Mouse (Mus musculus) midbrain, embryonic 15.5 days (tissue): Measurements from ENCODE around the gene 4930432M17Rik. TPM values are rescaled to one million over a fixed set of nuclear protein-coding genes. Genes with fewer than 3 reads are reported as not detected.
A peak's percentile ranks its signal among the peaks of the same experiment; 100 is the strongest.

Experiments
- ATAC-seq: fragments of 200-750 bp; cut with Nextera tagmentation; replicated peaks from 2 replicates; pipeline ENCODE4 v1.8.0; 2017; ENCODE audit warnings: moderate TSS enrichment
- H3K27ac ChIP-seq: fragments of 300-500 bp; sonication (generic); 2 replicates; pipeline ENCODE4 v1.5.1; 2015; ENCODE audit warnings: mild to moderate bottlenecking, inconsistent platforms
- H3K27me3 ChIP-seq: fragments of 300-500 bp; sonication (generic); replicated peaks from 2 replicates; pipeline ENCODE4 v1.6.1; 2015; ENCODE audit warnings: inconsistent platforms
- H3K36me3 ChIP-seq: fragments of 300-500 bp; sonication (generic); replicated peaks from 2 replicates; pipeline ENCODE4 v1.6.1; 2015; ENCODE audit warnings: inconsistent platforms
- H3K4me1 ChIP-seq: fragments of 300-500 bp; sonication (generic); 2 replicates; pipeline ENCODE4 v1.6.1; 2015; ENCODE audit warnings: inconsistent platforms
- H3K4me2 ChIP-seq: fragments of 300-500 bp; sonication (generic); 2 replicates; pipeline ENCODE4 v1.6.1; 2015; ENCODE audit warnings: inconsistent platforms, mild to moderate bottlenecking, moderate library complexity
- H3K4me3 ChIP-seq: fragments of 300-500 bp; sonication (generic); 2 replicates; pipeline ENCODE4 v1.5.1; 2015; ENCODE audit warnings: mild to moderate bottlenecking, inconsistent platforms
- H3K9ac ChIP-seq: fragments of 300-500 bp; sonication (generic); 2 replicates; pipeline ENCODE4 v1.6.1; 2015; ENCODE audit warnings: mild to moderate bottlenecking, inconsistent platforms
- H3K9me3 ChIP-seq: fragments of 300-500 bp; sonication (generic); 2 replicates; pipeline ENCODE4 v1.6.1; 2016; ENCODE audit warnings: inconsistent platforms
- WGBS: fragments of 180-500 bp; shearing (Covaris S2); methylation state at CpG from one replicate; pipeline ENCODE4 v1.1.7; 2015; ENCODE audit warnings: mixed read lengths; 5-methylcytosine and 5-hydroxymethylcytosine counted together
- polyA plus RNA-seq: library from polyadenylated mRNA; unstranded; fragments of >200 nt; fragmentation: Nextera tagmentation; extraction: Ambion mirVana; gene quantifications from 2 replicates; pipeline ENCODE4 v1.2.1, GENCODE M21; 2015

The 4930432M17Rik gene
- polyA plus RNA-seq, 1 experiment from 2014 or later: not detected

- ATAC-seq: peak; percentile 41
- no peaks in the 10 kb centered on the region for H3K36me3 ChIP-seq
- H3K9ac ChIP-seq: no peak overlapping the region
- WGBS: 55% methylated on average over 4 of the region's 4 CpGs
- H3K9me3 ChIP-seq: no peaks in the 10 kb centered on the region
- peak overlapping the region; percentile 89 for H3K27ac ChIP-seq
- peak overlapping the region; percentile 43 for H3K4me2 ChIP-seq
- H3K4me1 ChIP-seq: peaks cover 28% of the 10 kb centered on the region
- H3K27me3 ChIP-seq: no peaks in the 10 kb centered on the region
- no peak overlapping the region for H3K4me3 ChIP-seq
Measured at GRCm38 (mm10) chr3:121699849-121700248, 29.3 kb downstream of the 4930432M17Rik start.

GRCm38 (mm10) chr3:121700364-121700952 lies 29.9 kb downstream of the 4930432M17Rik start:
- Histone ChIP-seq H3K27me3 (no peaks in the 10 kb centered on the region), H3K9me3 (no peaks in the 10 kb centered on the region), H3K4me3 (peak overlapping the region; percentile 18), H3K4me2 (peak overlapping the region; percentile 43), H3K36me3 (no peaks in the 10 kb centered on the region), H3K4me1 (peaks cover 28% of the 10 kb centered on the region), H3K27ac (peak overlapping the region; percentile 89), H3K9ac (no peak overlapping the region)
- 4% methylated on average over 8 of the region's 8 CpGs for WGBS
- peak; percentile 96 for ATAC-seq

- no peak overlapping the region for H3K4me2 ChIP-seq
- no peak for ATAC-seq
Measured at GRCm38 (mm10) chr3:121703155-121703879, 32.8 kb downstream of the 4930432M17Rik start.

GRCm38 (mm10) chr3:121703880-121704243 lies 33.3 kb downstream of the 4930432M17Rik start:
- no peak overlapping the region for H3K9ac ChIP-seq
- H3K9me3 ChIP-seq: no peaks in the 10 kb centered on the region
- H3K36me3 ChIP-seq: no peaks in the 10 kb centered on the region
- 59% methylated on average over 3 of the region's 3 CpGs for WGBS
- H3K4me2 ChIP-seq: no peak overlapping the region
- no peak for ATAC-seq
- H3K27me3 ChIP-seq: no peaks in the 10 kb centered on the region
- H3K4me3 ChIP-seq: no peak overlapping the region
- peaks cover 32% of the 10 kb centered on the region for H3K4me1 ChIP-seq
- no peak overlapping the region for H3K27ac ChIP-seq

More at GRCm38 (mm10) chr3:121703155-121703879, 32.8 kb downstream of the 4930432M17Rik start:
- no peak overlapping the region for H3K4me3 ChIP-seq
- H3K4me1 ChIP-seq: peaks cover 32% of the 10 kb centered on the region
- H3K27ac ChIP-seq: no peak overlapping the region
- 85% methylated on average over 7 of the region's 7 CpGs for WGBS
- no peaks in the 10 kb centered on the region for H3K27me3 ChIP-seq
- no peak overlapping the region for H3K9ac ChIP-seq
- no peaks in the 10 kb centered on the region for H3K36me3 ChIP-seq
- no peaks in the 10 kb centered on the region for H3K9me3 ChIP-seq

GRCm38 (mm10) chr3:121706087-121706486 lies 35.5 kb downstream of the 4930432M17Rik start:
- Histone ChIP-seq H3K27me3 (no peaks in the 10 kb centered on the region), H3K9ac (no peak overlapping the region), H3K27ac (peak overlapping the region; percentile 57; the same call in 1 of the 2 replicates), H3K4me3 (no peak overlapping the region), H3K4me1 (peaks cover 14% of the 10 kb centered on the region), H3K4me2 (no peak overlapping the region), H3K9me3 (no peaks in the 10 kb centered on the region), H3K36me3 (no peaks in the 10 kb centered on the region)
- WGBS: 54% methylated on average over 5 of the region's 5 CpGs
- no peak for ATAC-seq

DNA sequence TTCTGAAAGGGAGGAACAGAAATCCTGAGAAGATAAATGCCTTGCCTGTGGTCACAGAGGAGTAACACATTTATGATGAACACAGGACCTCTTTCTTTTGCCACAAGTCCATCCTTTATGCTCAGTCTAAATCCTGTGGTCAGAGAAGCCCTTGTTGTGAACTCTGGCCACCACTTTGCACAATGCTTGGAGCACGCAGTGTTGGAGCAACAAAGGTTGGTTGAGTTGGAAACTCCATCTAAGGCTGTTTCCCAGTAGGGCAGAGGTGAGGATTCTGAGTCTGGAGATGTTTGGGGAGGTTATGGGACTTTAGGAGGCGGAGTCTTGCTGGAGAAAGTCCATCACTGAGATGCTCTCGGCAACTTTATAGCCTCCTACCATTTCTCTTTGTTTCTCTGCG lies 36.5 kb downstream of the 4930432M17Rik start:
- Histone ChIP-seq H3K9me3 (no peaks in the 10 kb centered on the region), H3K4me1 (peaks cover 4% of the 10 kb centered on the region)
- 88% methylated on average over 4 of the region's 4 CpGs for WGBS

GRCm38 (mm10) chr3:121710894-121711531 lies 40.5 kb downstream of the 4930432M17Rik start:
- H3K4me2 ChIP-seq: no peak overlapping the region
- H3K27ac ChIP-seq: no peak overlapping the region
- H3K36me3 ChIP-seq: no peaks in the 10 kb centered on the region
- ATAC-seq: no peak
- peaks cover 4% of the 10 kb centered on the region; the same call in 1 of the 2 replicates for H3K4me1 ChIP-seq
- 85% methylated on average over 7 of the region's 7 CpGs for WGBS
- H3K9me3 ChIP-seq: no peaks in the 10 kb centered on the region
- no peak overlapping the region for H3K9ac ChIP-seq
- no peak overlapping the region for H3K4me3 ChIP-seq
- H3K27me3 ChIP-seq: no peaks in the 10 kb centered on the region

More for the DNA sequence above, 36.5 kb downstream of the 4930432M17Rik start:
- no peak for ATAC-seq
- H3K4me2 ChIP-seq: no peak overlapping the region
- H3K36me3 ChIP-seq: no peaks in the 10 kb centered on the region
- H3K27me3 ChIP-seq: no peaks in the 10 kb centered on the region
- H3K9ac ChIP-seq: no peak overlapping the region
- H3K27ac ChIP-seq: no peak overlapping the region
- H3K4me3 ChIP-seq: no peak overlapping the region

DNA sequence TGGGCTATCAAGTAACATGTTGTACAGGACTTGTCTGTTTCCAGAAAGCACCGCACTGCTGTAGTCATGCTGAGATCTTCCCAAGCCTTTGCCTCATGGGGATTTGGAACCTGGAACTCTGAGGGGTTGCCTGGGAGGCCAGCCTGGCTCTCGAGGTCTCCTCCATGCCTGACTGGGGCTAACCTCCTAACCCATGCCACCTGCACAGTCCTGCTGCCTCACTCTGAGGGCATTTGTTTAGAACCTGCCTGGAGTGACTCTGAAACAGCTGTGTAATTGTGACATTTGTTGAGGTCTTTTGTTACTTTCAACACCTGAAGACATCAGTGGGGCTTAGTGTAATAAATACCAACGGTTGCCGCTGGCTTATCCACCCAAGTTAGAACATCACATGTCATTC lies 41.7 kb downstream of the 4930432M17Rik start:
- Histone ChIP-seq H3K27me3 (no peaks in the 10 kb centered on the region), H3K9ac (no peak overlapping the region), H3K4me2 (no peak overlapping the region), H3K4me3 (no peak overlapping the region), H3K36me3 (no peaks in the 10 kb centered on the region), H3K4me1 (no peaks in the 10 kb centered on the region), H3K27ac (no peak overlapping the region), H3K9me3 (no peaks in the 10 kb centered on the region)
- ATAC-seq: no peak
- 80% methylated on average over 4 of the region's 4 CpGs for WGBS

DNA sequence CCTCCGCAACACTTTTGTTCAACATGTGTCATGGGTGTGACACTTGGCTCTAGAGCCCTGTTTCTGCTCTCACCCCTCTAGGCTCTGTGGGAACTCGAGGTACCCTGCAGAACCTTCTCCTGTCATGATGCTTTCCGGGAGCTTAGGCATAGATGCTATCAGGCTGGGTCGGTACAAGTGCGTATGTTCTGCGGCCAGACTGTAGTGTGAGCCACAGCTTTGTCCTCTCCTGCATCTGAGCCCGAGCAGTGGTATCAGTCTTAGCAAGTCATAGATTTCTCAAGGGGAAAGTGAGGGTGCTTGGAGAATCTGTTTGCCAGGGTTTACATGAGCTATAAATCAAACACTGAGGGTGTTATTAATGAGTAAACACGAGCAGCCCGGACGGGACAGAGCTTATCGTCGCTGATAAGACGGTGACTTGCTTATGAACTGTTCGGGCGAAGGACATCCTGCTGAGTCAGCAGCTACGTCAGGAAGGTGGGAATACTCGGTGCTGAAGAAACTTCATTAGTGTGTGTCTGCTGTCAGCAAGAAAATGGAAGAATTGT lies 42.7 kb downstream of the 4930432M17Rik start:
- Histone ChIP-seq H3K9me3 (no peaks in the 10 kb centered on the region), H3K9ac (no peak overlapping the region), H3K4me2 (no peak overlapping the region), H3K27me3 (no peaks in the 10 kb centered on the region), H3K36me3 (no peaks in the 10 kb centered on the region), H3K27ac (no peak overlapping the region), H3K4me1 (no peaks in the 10 kb centered on the region), H3K4me3 (no peak overlapping the region)
- WGBS: 77% methylated on average over 17 of the region's 17 CpGs
- no peak for ATAC-seq

- no peaks in the 10 kb centered on the region for H3K9me3 ChIP-seq
- H3K27me3 ChIP-seq: no peaks in the 10 kb centered on the region
- no peak overlapping the region for H3K4me3 ChIP-seq
- no peaks in the 10 kb centered on the region for H3K36me3 ChIP-seq
- no peak for ATAC-seq
- H3K4me2 ChIP-seq: no peak overlapping the region
- no peak overlapping the region for H3K9ac ChIP-seq
- no peak overlapping the region for H3K27ac ChIP-seq
- no peaks in the 10 kb centered on the region for H3K4me1 ChIP-seq
- WGBS: 77% methylated on average over 8 of the region's 8 CpGs
Measured at GRCm38 (mm10) chr3:121713816-121714215, 43.3 kb downstream of the 4930432M17Rik start.

- no peaks in the 10 kb centered on the region for H3K27me3 ChIP-seq
- no peak overlapping the region for H3K4me2 ChIP-seq
- no peak overlapping the region for H3K9ac ChIP-seq
- no peaks in the 10 kb centered on the region for H3K4me1 ChIP-seq
- no peak overlapping the region for H3K27ac ChIP-seq
- H3K4me3 ChIP-seq: no peak overlapping the region
- no peaks in the 10 kb centered on the region for H3K9me3 ChIP-seq
- WGBS: 90% methylated on average over 2 of the region's 2 CpGs
- no peaks in the 10 kb centered on the region for H3K36me3 ChIP-seq
- ATAC-seq: no peak
Measured at GRCm38 (mm10) chr3:121714461-121714860, 43.9 kb downstream of the 4930432M17Rik start.

DNA sequence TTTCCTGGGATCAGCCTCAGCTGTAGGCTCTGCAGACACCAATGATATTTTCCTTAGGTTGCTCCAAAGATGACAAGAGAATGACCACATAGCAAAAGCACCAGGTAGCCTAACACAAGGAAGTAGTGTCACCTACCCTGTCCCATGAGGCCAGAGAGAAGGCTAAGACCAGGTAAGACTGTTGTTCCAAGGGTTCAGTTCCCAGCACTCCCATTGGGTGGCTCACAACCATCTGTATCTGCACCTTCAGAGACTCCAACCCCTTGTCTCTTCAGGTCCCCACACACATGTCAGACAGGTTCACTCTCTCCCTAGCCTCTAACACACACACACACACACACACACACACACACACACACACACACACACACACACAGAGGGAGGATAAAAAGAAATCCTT lies 44.8 kb downstream of the 4930432M17Rik start:
- Histone ChIP-seq H3K36me3 (no peaks in the 10 kb centered on the region), H3K4me2 (no peak overlapping the region), H3K9ac (no peak overlapping the region), H3K27ac (no peak overlapping the region), H3K27me3 (no peaks in the 10 kb centered on the region), H3K9me3 (no peaks in the 10 kb centered on the region), H3K4me3 (no peak overlapping the region), H3K4me1 (no peaks in the 10 kb centered on the region)
- ATAC-seq: no peak
